Mouse (Mus musculus): Measurements from ENCODE around the gene Mef2b.

GRCm38 (mm10) chr8:70204757-70205156, 65.2 kb downstream of the Mef2b start:
- TF ChIP-seq CTCF (IDR thresholded peaks at IDR 0.05; ENCODE audit: insufficient read depth, low read length) (no peak), POLR2A (IDR thresholded peaks at IDR 0.05; ENCODE audit: borderline replicate concordance, extremely low read depth, low read depth, low read length) (no peak)
